Mouse (Mus musculus): ENCODE data around the gene Cfap46.

Cfap46 gene

GRCm38 (mm10) chr7:139580851-139581775 is 102.5 kb downstream of the Cfap46 start:
- DNase-seq (ENCODE audit: low spot score in 2 of 2), result no peak

- DNase-seq (ENCODE audit: low spot score in 2 of 2), result no peak
Measured at GRCm38 (mm10) chr7:139579261-139579905, 104.2 kb downstream of the Cfap46 start.

- DNase-seq (ENCODE audit: low spot score in 2 of 2), result no peak
Measured at GRCm38 (mm10) chr7:139576064-139576686, 107.4 kb downstream of the Cfap46 start.

GRCm38 (mm10) chr7:139572665-139573064 is 111.0 kb downstream of the Cfap46 start:
- no peak for DNase-seq (ENCODE audit: low spot score in 2 of 2)

GRCm38 (mm10) chr7:139570788-139571187 is 112.8 kb downstream of the Cfap46 start:
- DNase-seq (ENCODE audit: low spot score in 2 of 2), result no peak

GRCm38 (mm10) chr7:139566533-139566932 is 117.1 kb downstream of the Cfap46 start:
- no peak for DNase-seq (ENCODE audit: low spot score in 2 of 2)

GRCm38 (mm10) chr7:139565998-139566397 is 117.6 kb downstream of the Cfap46 start:
- DNase-seq (ENCODE audit: low spot score in 2 of 2), result no peak

GRCm38 (mm10) chr7:139564161-139564560 is 119.5 kb downstream of the Cfap46 start:
- no peak for DNase-seq (ENCODE audit: low spot score in 2 of 2)

GRCm38 (mm10) chr7:139563425-139563824 is 120.2 kb downstream of the Cfap46 start:
- no peak for DNase-seq (ENCODE audit: low spot score in 2 of 2)

GRCm38 (mm10) chr7:139559659-139560058 is 124.0 kb downstream of the Cfap46 start:
- no peak for DNase-seq (ENCODE audit: low spot score in 2 of 2)

- DNase-seq (ENCODE audit: low spot score in 2 of 2), result no peak
Measured at GRCm38 (mm10) chr7:139556746-139557526, 126.7 kb downstream of the Cfap46 start.

- no peak for DNase-seq (ENCODE audit: low spot score in 2 of 2)
Measured at GRCm38 (mm10) chr7:139556331-139556730, 127.3 kb downstream of the Cfap46 start.

- DNase-seq (ENCODE audit: low spot score in 2 of 2), result no peak
Measured at GRCm38 (mm10) chr7:139551519-139551918, 132.1 kb downstream of the Cfap46 start.
